Mouse (Mus musculus) embryonic stem cell, embryonic (primary cell): ENCODE measurements around the gene Thap8.

ENCODE experiments used
- CTCF ChIA-PET, 4 experiments: fragments of 300-600 bp in 2 of 4; fragments of 350-600 bp in 2 of 4; sonication (Branson Sonifier 250); formaldehyde crosslinking; loops; one replicate each; lab custom pipeline; 2022; ENCODE audit warnings: inconsistent platforms in 2 of 4; lab: Charles Lee
- POLR2A ChIA-PET, 4 experiments: fragments of 300-600 bp in 2 of 4; fragments of 350-600 bp in 2 of 4; sonication (Branson Sonifier 250); formaldehyde crosslinking; loops; one replicate each; lab custom pipeline; 2022; ENCODE audit warnings: antibody characterized with exemption in 4 of 4, inconsistent platforms in 1 of 4; lab: Charles Lee

Gene Thap8

GRCm38 (mm10) chr7:30320946-30321345 is 41.1 kb downstream of the Thap8 start:
- ChIA-PET POLR2A (interaction anchor here (0.6 to 5.1 kb wide), 30 partner anchors 7 to 412 kb away, joined by 3 to 37 read pairs (median 5); partner anchors contain the start of genes Alkbh6 (in 2 of the 4), Thap8 (in 2 of the 4), Wdr62 (in 2 of the 4) and Kirrel2 (in 1 of the 4)), CTCF (interaction anchor here (0.7 to 2.9 kb wide), 7 partner anchors 11 to 461 kb away, joined by 3 to 24 read pairs (median 5); partner anchors contain the start of gene Zfp420 (in 1 of the 4))

- ChIA-PET POLR2A (interaction anchor here (0.6 to 5.1 kb wide), 52 partner anchors 8 to 412 kb away, joined by 3 to 37 read pairs (median 4); partner anchors contain the start of genes Wdr62 (in 3 of the 4), Alkbh6 (in 2 of the 4), Kmt2b (in 2 of the 4) and Thap8 (in 2 of the 4)), CTCF (interaction anchor here (0.6 to 3.6 kb wide), 21 partner anchors 10 to 731 kb away, joined by 3 to 24 read pairs (median 4); partner anchors contain the start of genes Alkbh6 (in 1 of the 4) and Zfp420 (in 1 of the 4))
These were observed 41.8 kb downstream of the Thap8 start, which contains the start of gene E130208F15Rik for GRCm38 (mm10) chr7:30321539-30322284. TSS of gene E130208F15Rik (plus strand) at chr7:30321740.

- CTCF ChIA-PET = interaction anchor here (0.6 to 3.6 kb wide), 21 partner anchors 8 to 731 kb away, joined by 3 to 24 read pairs (median 4); partner anchors contain the start of gene Alkbh6 (in 1 of the 4)
- POLR2A ChIA-PET = interaction anchor here in 3 of 4 experiments (0.6 to 5.1 kb wide), 44 partner anchors 9 to 395 kb away, joined by 3 to 37 read pairs (median 5); partner anchors contain the start of genes Wdr62 (in 3 of the 3), Alkbh6 (in 2 of the 3), Kmt2b (in 2 of the 3) and Thap8 (in 2 of the 3)
These were observed 42.4 kb downstream of the Thap8 start for GRCm38 (mm10) chr7:30322285-30322667.

DNA sequence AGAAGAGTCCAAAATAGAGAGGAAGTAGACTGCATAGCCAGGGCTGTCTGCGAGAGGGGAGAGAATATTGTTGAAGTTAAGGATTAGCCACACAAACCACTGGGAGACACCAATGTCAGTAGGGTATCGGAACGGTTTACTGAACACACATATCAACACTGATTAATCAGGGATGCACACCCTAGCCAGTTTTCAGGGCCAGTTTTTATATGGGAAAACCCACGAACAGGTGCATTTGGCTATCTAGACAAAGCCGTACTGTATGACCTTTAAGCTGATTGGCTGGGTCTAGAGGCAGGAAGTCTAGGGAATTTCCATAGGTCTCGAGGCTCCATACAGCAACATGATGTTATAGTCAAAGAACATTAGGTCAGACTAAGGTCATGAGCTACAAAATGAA is 43.0 kb downstream of the Thap8 start:
- POLR2A ChIA-PET = interaction anchor here in 3 of 4 experiments (0.6 to 5.1 kb wide), 39 partner anchors 9 to 395 kb away, joined by 3 to 37 read pairs (median 5); partner anchors contain the start of genes Wdr62 (in 3 of the 3), Alkbh6 (in 2 of the 3), Kmt2b (in 2 of the 3) and Thap8 (in 2 of the 3)
- CTCF ChIA-PET = interaction anchor here (0.6 to 3.6 kb wide), 19 partner anchors 9 to 291 kb away, joined by 3 to 24 read pairs (median 4); partner anchors contain the start of gene Alkbh6 (in 1 of the 4)

GRCm38 (mm10) chr7:30323795-30324194 is 43.9 kb downstream of the Thap8 start, which contains the start of gene Sdhaf1:
TSS of gene Sdhaf1 (minus strand) at chr7:30323895.
- ChIA-PET POLR2A (interaction anchor here in 2 of 4 experiments (0.6 to 5.1 kb wide), 9 partner anchors 8 to 113 kb away, joined by 3 to 37 read pairs (median 5); partner anchors contain the start of genes Thap8 (in 2 of the 2), Wdr62 (in 2 of the 2) and Alkbh6 (in 1 of the 2)), CTCF (interaction anchor here (0.6 to 3.6 kb wide), 8 partner anchors 8 to 345 kb away, joined by 3 to 24 read pairs (median 4); no protein-coding TSS in a partner anchor)

- ChIA-PET CTCF (interaction anchor here (0.6 to 3.6 kb wide), 11 partner anchors 8 to 1156 kb away, joined by 3 to 17 read pairs (median 4); partner anchors contain the start of gene Syne4 (in 1 of the 4)), POLR2A (interaction anchor here in 2 of 4 experiments (0.6 to 5.1 kb wide), 7 partner anchors 12 to 112 kb away, joined by 3 to 37 read pairs (median 5); partner anchors contain the start of genes Thap8 (in 2 of the 2), Wdr62 (in 2 of the 2) and Alkbh6 (in 1 of the 2))
These were observed 44.5 kb downstream of the Thap8 start for GRCm38 (mm10) chr7:30324300-30324944.

GRCm38 (mm10) chr7:30325364-30325763 is 45.5 kb downstream of the Thap8 start:
- POLR2A ChIA-PET = interaction anchor here in 2 of 4 experiments (1.0 to 5.0 kb wide), 2 partner anchors 11 to 44 kb away, joined by 3 to 36 read pairs; partner anchors contain the start of genes Thap8 (in 1 of the 2) and Wdr62 (in 1 of the 2)
- CTCF ChIA-PET = interaction anchor here (0.6 to 1.5 kb wide), 8 partner anchors 7 to 1157 kb away, joined by 3 to 7 read pairs (median 3); partner anchors contain the start of gene Syne4 (in 1 of the 4)

DNA sequence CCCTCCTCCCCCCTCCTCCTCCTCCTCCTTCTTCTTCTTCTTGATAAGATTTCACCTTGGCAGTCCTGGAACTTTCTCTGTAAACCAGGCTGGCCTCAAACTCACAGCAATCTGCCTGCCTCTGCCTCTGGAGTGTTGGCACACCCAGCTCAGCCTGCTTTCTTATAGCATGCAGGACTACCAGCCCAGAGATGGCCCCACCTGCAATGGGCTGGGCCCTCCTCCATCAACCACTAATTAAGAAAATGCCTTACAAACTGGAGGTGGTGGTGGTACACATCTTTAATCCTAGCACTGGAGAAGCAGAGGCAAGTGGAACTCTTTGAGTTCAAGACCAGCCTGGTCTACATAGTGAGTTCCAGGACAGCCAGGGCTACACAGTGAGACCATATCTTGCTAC is 46.5 kb downstream of the Thap8 start:
- CTCF ChIA-PET = interaction anchor here in 1 of 4 experiments (1.1 kb wide), 1 partner anchor 27 kb away, joined by 3 read pairs; no protein-coding TSS in a partner anchor
- POLR2A ChIA-PET = no interaction called here

GRCm38 (mm10) chr7:30327140-30327539 is 47.2 kb downstream of the Thap8 start:
- POLR2A ChIA-PET = no interaction called here
- CTCF ChIA-PET = interaction anchor here in 2 of 4 experiments (0.8 to 1.4 kb wide), 4 partner anchors 9 to 26 kb away, joined by 3 to 4 read pairs (median 3); no protein-coding TSS in a partner anchor

DNA sequence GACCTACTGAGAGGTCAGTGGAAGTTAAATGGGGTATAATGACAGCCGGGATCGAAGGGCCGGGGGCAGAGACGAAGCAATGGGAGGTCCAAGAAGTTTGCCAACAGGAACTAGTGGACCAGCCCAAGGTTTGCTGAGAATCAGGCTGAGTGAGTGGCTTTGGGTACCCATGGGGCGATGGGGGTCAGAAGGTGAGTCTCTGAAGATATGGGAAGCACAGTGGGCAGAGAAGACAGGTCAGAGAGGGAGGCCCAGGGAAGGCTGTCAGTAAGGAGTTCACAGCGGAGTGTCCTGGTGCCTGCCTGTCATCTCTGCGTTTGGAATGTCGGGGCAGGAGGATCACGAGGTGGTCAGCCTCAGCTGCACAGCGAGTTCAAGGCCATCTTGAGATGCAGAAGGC is 48.5 kb downstream of the Thap8 start:
- ChIA-PET CTCF (interaction anchor here (0.6 to 1.4 kb wide), 7 partner anchors 8 to 285 kb away, joined by 3 to 4 read pairs (median 3); partner anchors contain the start of gene Zfp146 (in 1 of the 4)), POLR2A (interaction anchor here in 1 of 4 experiments (0.6 to 1.2 kb wide), 2 partner anchors 16 to 162 kb away, joined by 3 read pairs; no protein-coding TSS in a partner anchor)

DNA sequence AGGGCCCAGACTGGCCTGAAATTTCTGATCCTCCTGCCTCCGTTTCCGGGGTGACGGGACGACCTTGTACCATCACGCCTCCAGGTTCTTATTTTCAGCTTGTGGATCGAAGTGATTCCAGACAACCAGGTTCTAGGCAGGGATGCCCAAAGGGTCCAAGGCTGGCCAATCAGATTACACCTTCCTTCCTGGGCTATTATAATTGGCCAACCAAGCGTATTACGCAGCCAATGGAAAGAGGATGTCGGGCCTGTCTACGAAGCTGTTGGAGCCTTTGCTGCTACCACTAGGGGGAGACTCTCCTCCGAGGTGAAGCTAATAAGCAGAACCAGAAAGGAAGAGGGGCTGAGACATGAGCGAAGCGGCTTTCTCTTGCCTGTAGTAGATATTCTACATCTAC is 52.0 kb downstream of the Thap8 start:
- ChIA-PET POLR2A (interaction anchor here (0.6 to 3.0 kb wide), 20 partner anchors 9 to 277 kb away, joined by 3 to 19 read pairs (median 4); partner anchors contain the start of genes E130208F15Rik (in 4 of the 4), Sdhaf1 (in 2 of the 4), Thap8 (in 2 of the 4) and Wdr62 (in 2 of the 4)), CTCF (interaction anchor here (0.5 to 4.5 kb wide), 76 partner anchors 9 to 1087 kb away, joined by 3 to 46 read pairs (median 4); partner anchors contain the start of genes E130208F15Rik (in 2 of the 4), Kirrel2 (in 2 of the 4), Nphs1 (in 2 of the 4) and Sdhaf1 (in 2 of the 4))

- ChIA-PET CTCF (interaction anchor here (0.6 to 4.5 kb wide), 75 partner anchors 8 to 1769 kb away, joined by 3 to 46 read pairs (median 5); partner anchors contain the start of genes E130208F15Rik (in 2 of the 4), Kirrel2 (in 2 of the 4), Nphs1 (in 2 of the 4) and Sdhaf1 (in 2 of the 4)), POLR2A (interaction anchor here (0.7 to 3.0 kb wide), 20 partner anchors 9 to 276 kb away, joined by 3 to 19 read pairs (median 5); partner anchors contain the start of genes E130208F15Rik (in 4 of the 4), Sdhaf1 (in 2 of the 4), Thap8 (in 2 of the 4) and Wdr62 (in 2 of the 4))
These were observed 52.8 kb downstream of the Thap8 start for GRCm38 (mm10) chr7:30332622-30333259.

GRCm38 (mm10) chr7:30333436-30333835 is 53.5 kb downstream of the Thap8 start:
- POLR2A ChIA-PET = interaction anchor here in 3 of 4 experiments (0.6 to 3.0 kb wide), 6 partner anchors 12 to 638 kb away, joined by 3 to 16 read pairs (median 4); partner anchors contain the start of genes E130208F15Rik (in 1 of the 3), Thap8 (in 1 of the 3) and Wdr62 (in 1 of the 3)
- CTCF ChIA-PET = interaction anchor here (0.6 to 4.5 kb wide), 17 partner anchors 9 to 732 kb away, joined by 3 to 46 read pairs (median 4); partner anchors contain the start of gene Arhgap33 (in 1 of the 4)

GRCm38 (mm10) chr7:30334563-30334962 is 54.7 kb downstream of the Thap8 start:
- POLR2A ChIA-PET = interaction anchor here in 2 of 4 experiments (1.0 to 1.9 kb wide), 4 partner anchors 12 to 89 kb away, joined by 3 to 10 read pairs (median 5); partner anchors contain the start of genes E130208F15Rik (in 1 of the 2) and Lrfn3 (in 1 of the 2)
- CTCF ChIA-PET = interaction anchor here in 2 of 4 experiments (0.8 to 4.5 kb wide), 7 partner anchors 12 to 300 kb away, joined by 3 to 46 read pairs (median 3); no protein-coding TSS in a partner anchor

DNA sequence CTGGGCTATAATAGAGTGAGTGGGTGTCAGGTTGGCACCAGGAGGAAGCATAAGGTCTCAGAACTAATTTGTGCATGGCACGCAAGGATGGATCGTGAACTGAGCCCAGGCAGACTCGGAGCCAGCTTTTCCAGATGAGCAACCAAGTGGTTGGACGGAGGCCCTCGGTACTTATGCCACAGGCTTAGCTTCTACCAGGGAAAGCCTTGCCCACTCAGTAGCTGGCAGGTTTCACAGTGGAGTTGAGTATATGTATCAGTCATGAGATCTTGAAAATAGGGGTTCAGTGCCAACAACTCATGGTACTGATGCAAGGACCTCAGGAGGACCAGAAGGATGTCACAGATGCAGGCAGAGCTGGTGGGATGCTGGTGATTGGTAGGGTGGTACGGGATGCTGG is 55.8 kb downstream of the Thap8 start:
- POLR2A ChIA-PET = interaction anchor here in 3 of 4 experiments (0.6 to 2.2 kb wide), 21 partner anchors 11 to 204 kb away, joined by 3 to 12 read pairs (median 3); partner anchors contain the start of genes E130208F15Rik (in 2 of the 3), Lrfn3 (in 1 of the 3), Prodh2 (in 1 of the 3) and Syne4 (in 1 of the 3)
- CTCF ChIA-PET = interaction anchor here (0.5 to 3.4 kb wide), 82 partner anchors 8 to 762 kb away, joined by 3 to 39 read pairs (median 4); partner anchors contain the start of genes Aplp1 (in 2 of the 4), E130208F15Rik (in 2 of the 4), Gm49396 (in 2 of the 4) and Sdhaf1 (in 2 of the 4)
